Mouse (Mus musculus): Measurements from ENCODE around the gene Erbb2.

DNA sequence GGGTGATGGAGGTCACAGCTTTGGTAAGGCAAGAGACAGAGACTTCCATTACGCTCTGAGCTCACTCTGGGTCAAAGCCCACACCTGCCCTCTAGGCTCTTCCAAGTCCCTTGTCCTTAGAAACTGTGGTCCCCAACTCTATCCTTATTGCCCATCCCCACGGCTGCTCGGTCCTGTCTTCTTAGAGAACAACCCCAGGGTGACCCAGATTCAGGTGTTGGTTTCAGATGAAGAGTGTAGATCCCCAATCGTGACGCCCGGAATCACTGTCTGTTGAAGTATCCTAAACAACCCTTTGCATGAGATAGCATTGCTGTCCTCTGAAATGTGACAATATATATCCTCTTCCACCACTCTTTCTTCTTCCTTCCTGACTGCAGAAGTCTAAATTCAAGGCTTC, 50.0 kb downstream of the Erbb2 start:
- TF ChIP-seq CTCF (IDR thresholded peaks at IDR 0.05; ENCODE audit: extremely low read depth, insufficient read depth, insufficient read length, insufficient replicate concordance): no peak
- TF ChIP-seq POLR2A (IDR thresholded peaks at IDR 0.05; ENCODE audit: low read depth, low read length): no peak

Data from spleen, adult 2 months (tissue).